Mouse (Mus musculus): ENCODE data around the gene Cxcl14. TPM values are rescaled to one million over a fixed set of nuclear protein-coding genes. Genes with fewer than 3 reads are reported as not detected.

Cxcl14 gene
- polyA plus RNA-seq, 1 experiment from 2014 or later, result 25.1 TPM

DNA sequence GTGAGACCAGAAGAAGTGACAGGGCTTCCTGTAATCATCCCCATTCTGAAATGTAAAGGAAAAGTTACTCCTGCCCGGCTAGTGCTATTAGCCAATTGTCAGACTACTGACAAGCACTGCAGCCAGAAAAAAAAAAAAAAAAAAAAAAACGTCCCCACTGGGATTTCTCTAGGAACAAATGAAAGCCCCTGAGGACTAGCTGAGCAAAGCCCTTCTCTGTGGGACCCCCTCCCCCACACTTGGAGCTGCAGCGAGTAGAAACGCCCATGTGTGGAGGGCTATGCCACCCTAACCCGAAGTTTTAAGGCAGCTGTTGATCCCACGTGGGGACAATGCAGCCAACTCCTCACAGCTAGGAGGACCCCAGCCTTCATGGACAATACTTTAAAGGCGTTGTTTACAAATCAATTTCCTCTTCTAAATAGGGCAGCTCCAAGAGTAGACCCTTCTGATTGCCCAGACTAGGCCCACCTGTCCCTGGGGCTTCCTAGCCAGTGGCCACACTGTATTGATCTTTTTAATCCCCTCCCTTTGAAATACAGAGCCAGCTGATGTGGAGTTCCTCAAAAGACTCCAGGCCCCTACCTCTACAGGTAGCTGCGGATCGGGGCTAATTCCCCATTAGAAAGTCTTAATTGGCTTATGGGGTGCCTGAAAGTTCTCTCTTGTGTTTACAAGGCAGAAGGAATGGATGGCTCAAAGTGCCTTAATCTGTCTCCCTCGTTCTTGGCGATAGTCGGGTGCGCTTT, 46.6 kb downstream of the Cxcl14 start:
- WGBS, result 1% methylated on average over 13 of the region's 13 CpGs
- peaks cover 91% of the 10 kb centered on the region for H3K27me3 ChIP-seq (ENCODE audit: insufficient read depth, low read length)
- H3K27ac ChIP-seq (ENCODE audit: low read length), result no peak overlapping the region
- H3K4me2 ChIP-seq (replicated peaks; ENCODE audit: low read depth, low read length), result no peak overlapping the region
- peaks cover 11% of the 10 kb centered on the region for H3K4me1 ChIP-seq (ENCODE audit: insufficient read depth, low read length)
- ATAC-seq (ENCODE audit: low FRiP score, low TSS enrichment), result no peak
- H3K36me3 ChIP-seq (ENCODE audit: insufficient read depth, low read length), result no peaks in the 10 kb centered on the region
- no peaks in the 10 kb centered on the region for H3K9me3 ChIP-seq (ENCODE audit: low read length)
- H3K4me3 ChIP-seq (ENCODE audit: low read length), result no peak overlapping the region
- no peak overlapping the region for H3K9ac ChIP-seq (replicated peaks; ENCODE audit: low read length)

DNA sequence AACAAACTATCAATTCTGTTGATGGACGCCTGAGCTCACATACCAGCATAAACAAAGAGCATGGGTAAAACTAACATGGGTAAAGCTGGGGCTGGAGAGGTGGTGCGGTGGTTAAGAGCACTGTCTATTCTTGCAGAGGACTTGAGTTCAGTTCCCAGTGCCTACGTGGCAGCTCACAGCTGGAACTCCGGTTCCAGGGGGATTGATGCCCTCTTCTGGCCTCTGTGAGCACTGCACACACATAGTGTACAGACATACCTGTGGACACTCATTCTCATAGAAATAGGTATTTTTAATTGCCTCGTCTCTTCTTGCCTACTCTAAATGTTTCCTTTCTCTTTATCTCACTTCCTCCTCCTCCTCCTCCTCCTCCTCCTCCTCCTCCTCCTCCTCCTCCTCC, 53.2 kb downstream of the Cxcl14 start:
- Histone ChIP-seq H3K9ac (replicated peaks; ENCODE audit: low read length) (no peak overlapping the region), H3K27ac (ENCODE audit: low read length) (no peak overlapping the region), H3K9me3 (ENCODE audit: low read length) (peaks cover 3% of the 10 kb centered on the region; the same call in 1 of the 2 replicates), H3K4me2 (replicated peaks; ENCODE audit: low read depth, low read length) (no peak overlapping the region), H3K36me3 (ENCODE audit: insufficient read depth, low read length) (no peaks in the 10 kb centered on the region), H3K4me1 (ENCODE audit: insufficient read depth, low read length) (no peaks in the 10 kb centered on the region), H3K4me3 (ENCODE audit: low read length) (no peak overlapping the region), H3K27me3 (ENCODE audit: insufficient read depth, low read length) (peaks cover 27% of the 10 kb centered on the region)
- WGBS, result 80% methylated on average over 5 of the region's 5 CpGs
- no peak for ATAC-seq (ENCODE audit: low FRiP score, low TSS enrichment)

DNA sequence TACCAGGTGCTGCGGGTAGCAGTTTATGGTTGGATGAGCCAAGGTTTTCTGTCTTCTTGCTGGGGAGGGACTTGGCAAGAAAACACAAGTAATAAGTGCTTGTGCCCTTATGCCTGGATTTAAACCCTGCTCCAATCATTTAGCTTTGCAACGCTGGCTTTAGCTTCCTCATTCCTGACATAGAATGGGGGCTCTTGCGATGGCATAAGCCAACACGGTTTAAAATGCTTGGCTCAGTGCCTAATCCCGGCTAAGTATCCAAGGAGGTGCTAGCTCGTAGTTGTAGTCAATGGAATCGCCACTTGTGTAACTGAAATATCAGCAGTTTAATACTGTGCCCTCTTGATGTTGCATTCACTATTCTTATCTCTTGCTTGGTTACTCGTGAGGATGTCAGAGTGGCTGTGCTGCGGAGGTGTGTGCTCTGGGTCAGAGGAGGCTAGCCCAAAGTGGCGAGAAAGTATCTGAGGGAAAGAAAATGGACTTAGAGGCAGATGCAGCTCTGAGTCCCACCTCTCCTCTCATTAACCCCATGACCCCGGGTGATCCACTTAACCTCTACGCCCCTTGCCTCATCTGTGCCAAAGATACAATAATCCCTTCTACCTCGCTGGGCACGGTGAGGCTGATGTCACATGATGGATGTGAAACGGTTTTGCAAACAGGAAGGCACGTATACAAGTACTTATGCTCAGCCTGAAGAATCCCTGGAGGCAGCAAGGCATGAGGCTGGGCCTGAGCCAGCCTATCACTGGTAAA, 56.2 kb downstream of the Cxcl14 start:
- Histone ChIP-seq H3K36me3 (ENCODE audit: insufficient read depth, low read length) (no peaks in the 10 kb centered on the region), H3K4me3 (ENCODE audit: low read length) (no peak overlapping the region), H3K4me2 (replicated peaks; ENCODE audit: low read depth, low read length) (no peak overlapping the region), H3K27ac (ENCODE audit: low read length) (no peak overlapping the region), H3K9ac (replicated peaks; ENCODE audit: low read length) (no peak overlapping the region), H3K4me1 (ENCODE audit: insufficient read depth, low read length) (no peaks in the 10 kb centered on the region), H3K9me3 (ENCODE audit: low read length) (peaks cover 3% of the 10 kb centered on the region; the same call in 1 of the 2 replicates), H3K27me3 (ENCODE audit: insufficient read depth, low read length) (peaks cover 17% of the 10 kb centered on the region)
- ATAC-seq (ENCODE audit: low FRiP score, low TSS enrichment), result no peak
- WGBS, result 60% methylated on average over 16 of the region's 16 CpGs

Other genes starting within 250 kb of the Cxcl14 start
- 367 and 386 TPM in 2 replicates for gene H2afy, start 160.2 kb downstream of the Cxcl14 start, polyA plus RNA-seq (2015; fragmentation: Nextera tagmentation; extraction: Ambion mirVana)
- 1.5 and 2.4 TPM in 2 replicates for gene Tifab, start 117.7 kb downstream of the Cxcl14 start, polyA plus RNA-seq (2015; fragmentation: Nextera tagmentation; extraction: Ambion mirVana)
- gene Neurog1, start 44.4 kb downstream of the Cxcl14 start, polyA plus RNA-seq (2015; fragmentation: Nextera tagmentation; extraction: Ambion mirVana), result not detected in 2 replicates
- not detected in 2 replicates for gene Gm3045, start 130.0 kb upstream of the Cxcl14 start, polyA plus RNA-seq (2015; fragmentation: Nextera tagmentation; extraction: Ambion mirVana)
- 0.45 and 0.60 TPM in 2 replicates for gene Slc25a48, start 141.8 kb upstream of the Cxcl14 start, polyA plus RNA-seq (2015; fragmentation: Nextera tagmentation; extraction: Ambion mirVana)
- gene Il9, start 185.7 kb upstream of the Cxcl14 start, polyA plus RNA-seq (2015; fragmentation: Nextera tagmentation; extraction: Ambion mirVana), result not detected in 2 replicates
- gene Fbxl21, start 225.9 kb upstream of the Cxcl14 start, polyA plus RNA-seq (2015; fragmentation: Nextera tagmentation; extraction: Ambion mirVana), result 2.0 and 2.8 TPM in 2 replicates